Comparison of ENCODE assay signal across 14 mouse cellular contexts in genomic region chr4:41507998-41508397, GRCm38 (mm10). TPM values are rescaled to one million over a fixed set of nuclear protein-coding genes. Genes with fewer than 3 reads are reported as not detected.
DNase-seq lines count a peak whose midpoint lies in the region; ATAC-seq and TF ChIP-seq lines count a peak whose summit lies in the region.
"Had no signal": no experiment of that assay in that cellular context is flagged by ENCODE, and none has a peak within 500 bp of the region (broad histone marks: within the 10 kb centered on the region; RNA-seq: fewer than 3 reads in every experiment).

No protein-coding gene starts in this region.

- peak overlapping the region; percentile 95; the same call in 1 of the 2 replicates for H3K4me2 ChIP-seq in intestine, embryonic 15.5 days (replicated peaks)
- no peak overlapping the region for H3K4me2 ChIP-seq in intestine, postnatal 0 days (replicated peaks; ENCODE audit: low read depth)
- H3K4me2 ChIP-seq in forebrain, embryonic 13.5 days, result peak overlapping the region; percentile 84; the same call in 1 of the 2 replicates
- H3K4me2 ChIP-seq in neural tube, embryonic 14.5 days (ENCODE audit: low read depth, low read length), result peak overlapping the region; percentile 78; the same call in 1 of the 2 replicates

- DNase-seq in limb, embryonic 10.5 days (ENCODE audit: low spot score), result no peak
- DNase-seq in embryo, embryonic 9.5 days (ENCODE audit: extremely low spot score), result no peak
- DNase-seq in ovary, adult 18-20 months (ENCODE audit: low spot score), result no peak
- DNase-seq: cerebellum, adult 11-12 months; gastrocnemius, postnatal 10 days; kidney, adult 18-20 months; lung, postnatal 14 days; thymus, adult 18-20 months had no signal

- H3K4me3 ChIP-seq in intestine, embryonic 15.5 days (replicated peaks), result no peak overlapping the region
- no peak overlapping the region for H3K4me3 ChIP-seq in intestine, postnatal 0 days (ENCODE audit: low read depth, low read length)
- H3K4me3 ChIP-seq in forebrain, embryonic 13.5 days, result peak overlapping the region; percentile 52; the same call in 1 of the 2 replicates
- peak overlapping the region; percentile 59 for H3K4me3 ChIP-seq in limb, embryonic 10.5 days
- no peak overlapping the region for H3K4me3 ChIP-seq in neural tube, embryonic 14.5 days (ENCODE audit: low read depth, low read length)
- H3K4me3 ChIP-seq: myocyte had no signal

- H3K27ac ChIP-seq in intestine, embryonic 15.5 days, result no peak overlapping the region
- no peak overlapping the region for H3K27ac ChIP-seq in intestine, postnatal 0 days (ENCODE audit: low read depth, low read length)
- H3K27ac ChIP-seq in forebrain, embryonic 13.5 days, result no peak overlapping the region
- H3K27ac ChIP-seq in limb, embryonic 10.5 days, result no peak overlapping the region
- H3K27ac ChIP-seq in neural tube, embryonic 14.5 days (ENCODE audit: low read depth, low read length), result no peak overlapping the region
- H3K27ac ChIP-seq: liver, embryonic 14.5 days had no signal

- no peaks in the 10 kb centered on the region for H3K9me3 ChIP-seq in intestine, embryonic 15.5 days
- no peaks in the 10 kb centered on the region for H3K9me3 ChIP-seq in intestine, postnatal 0 days (ENCODE audit: control insufficient read depth)
- H3K9me3 ChIP-seq in forebrain, embryonic 13.5 days (replicated peaks), result no peaks in the 10 kb centered on the region
- no peaks in the 10 kb centered on the region for H3K9me3 ChIP-seq in limb, embryonic 10.5 days (replicated peaks)
- no peaks in the 10 kb centered on the region for H3K9me3 ChIP-seq in neural tube, embryonic 14.5 days (ENCODE audit: control insufficient read depth, low read length)

- H3K9ac ChIP-seq in intestine, embryonic 15.5 days, result no peak overlapping the region
- H3K9ac ChIP-seq in intestine, postnatal 0 days (ENCODE audit: low read depth, low read length), result no peak overlapping the region
- no peak overlapping the region for H3K9ac ChIP-seq in forebrain, embryonic 13.5 days
- no peak overlapping the region for H3K9ac ChIP-seq in neural tube, embryonic 14.5 days (replicated peaks; ENCODE audit: low read depth, low read length)
- H3K9ac ChIP-seq: liver, embryonic 14.5 days had no signal

- ATAC-seq in intestine, embryonic 15.5 days, result no peak
- no peak for ATAC-seq in intestine, postnatal 0 days
- no peak for ATAC-seq in forebrain, embryonic 13.5 days
- ATAC-seq in neural tube, embryonic 14.5 days (ENCODE audit: low read depth), result no peak

- WGBS in intestine, embryonic 15.5 days, result 56% methylated on average over 7 of the region's 7 CpGs
- WGBS in intestine, postnatal 0 days, result 46% methylated on average over 7 of the region's 7 CpGs
- WGBS in forebrain, embryonic 13.5 days, result 42% methylated on average over 7 of the region's 7 CpGs
- 44% methylated on average over 7 of the region's 7 CpGs for WGBS in limb, embryonic 10.5 days
- 47% methylated on average over 7 of the region's 7 CpGs for WGBS in neural tube, embryonic 14.5 days

- H3K4me1 ChIP-seq in intestine, embryonic 15.5 days (replicated peaks), result peaks cover 8% of the 10 kb centered on the region; the same call in 1 of the 2 replicates
- peaks cover 6% of the 10 kb centered on the region; the same call in 1 of the 2 replicates for H3K4me1 ChIP-seq in intestine, postnatal 0 days (replicated peaks; ENCODE audit: control insufficient read depth, insufficient read depth, low read length)
- peaks cover 16% of the 10 kb centered on the region for H3K4me1 ChIP-seq in forebrain, embryonic 13.5 days
- peaks cover 35% of the 10 kb centered on the region for H3K4me1 ChIP-seq in limb, embryonic 10.5 days
- peaks cover 10% of the 10 kb centered on the region; the same call in 1 of the 2 replicates for H3K4me1 ChIP-seq in neural tube, embryonic 14.5 days (ENCODE audit: control insufficient read depth, insufficient read depth, low read length)

- H3K27me3 ChIP-seq in intestine, embryonic 15.5 days (replicated peaks), result no peaks in the 10 kb centered on the region; the same call in 1 of the 2 replicates
- peaks cover 4% of the 10 kb centered on the region; the same call in 1 of the 2 replicates for H3K27me3 ChIP-seq in intestine, postnatal 0 days (replicated peaks; ENCODE audit: control insufficient read depth, insufficient read depth, low read length)
- H3K27me3 ChIP-seq in forebrain, embryonic 13.5 days, result no peaks in the 10 kb centered on the region; the same call in 1 of the 2 replicates
- H3K27me3 ChIP-seq in limb, embryonic 10.5 days (ENCODE audit: low read depth, poor library complexity, severe bottlenecking), result peaks cover 34% of the 10 kb centered on the region
- no peaks in the 10 kb centered on the region for H3K27me3 ChIP-seq in neural tube, embryonic 14.5 days (ENCODE audit: control insufficient read depth, insufficient read depth, low read length)

- H3K36me3 ChIP-seq in intestine, embryonic 15.5 days, result no peaks in the 10 kb centered on the region
- no peaks in the 10 kb centered on the region for H3K36me3 ChIP-seq in intestine, postnatal 0 days (ENCODE audit: control insufficient read depth, insufficient read depth)
- H3K36me3 ChIP-seq in forebrain, embryonic 13.5 days (ENCODE audit: poor library complexity, severe bottlenecking), result no peaks in the 10 kb centered on the region
- H3K36me3 ChIP-seq in limb, embryonic 10.5 days, result no peaks in the 10 kb centered on the region
- H3K36me3 ChIP-seq in neural tube, embryonic 14.5 days (ENCODE audit: control insufficient read depth, insufficient read depth, low read length), result no peaks in the 10 kb centered on the region

- no peak for TF ChIP-seq CTCF in intestine, postnatal 0 days (IDR thresholded peaks at IDR 0.05; ENCODE audit: low read depth)

RNA-seq across cellular contexts. Expression of gene AI464131, which starts 5.1 kb away (rescaled TPM):
- polyA plus RNA-seq in intestine, embryonic 15.5 days (2015; fragmentation: Nextera tagmentation; extraction: Ambion mirVana), result 8.1 and 9.4 TPM in 2 replicates
- 11.6 and 13.7 TPM in 2 replicates for polyA plus RNA-seq in intestine, postnatal 0 days (2015; fragmentation: Nextera tagmentation; extraction: Ambion mirVana)
- 3.0 and 3.1 TPM in 2 replicates for polyA plus RNA-seq in forebrain, embryonic 13.5 days (2015; fragmentation: Nextera tagmentation; extraction: Ambion mirVana)
- 3.4 and 5.2 TPM in 2 replicates for polyA plus RNA-seq in limb, embryonic 10.5 days (2016; fragmentation: Nextera tagmentation; extraction: Ambion mirVana)
- 8.0 and 8.6 TPM in 2 replicates for polyA plus RNA-seq in neural tube, embryonic 14.5 days (2014; fragmentation: Nextera tagmentation; extraction: Ambion mirVana)

RNA-seq across cellular contexts. Expression of gene 1110017D15Rik, which starts 9.1 kb away (rescaled TPM):
- polyA plus RNA-seq in intestine, embryonic 15.5 days (2015; fragmentation: Nextera tagmentation; extraction: Ambion mirVana), result 0.28 and 0.55 TPM in 2 replicates
- polyA plus RNA-seq in intestine, postnatal 0 days (2015; fragmentation: Nextera tagmentation; extraction: Ambion mirVana), result 0.52 and 2.0 TPM in 2 replicates
- 9.1 and 14.3 TPM in 2 replicates for polyA plus RNA-seq in forebrain, embryonic 13.5 days (2015; fragmentation: Nextera tagmentation; extraction: Ambion mirVana)
- polyA plus RNA-seq in limb, embryonic 10.5 days (2016; fragmentation: Nextera tagmentation; extraction: Ambion mirVana), result 4.3 and 7.3 TPM in 2 replicates
- polyA plus RNA-seq in neural tube, embryonic 14.5 days (2014; fragmentation: Nextera tagmentation; extraction: Ambion mirVana), result 5.3 and 13.7 TPM in 2 replicates
- polyA plus RNA-seq: liver, embryonic 14.5 days had no signal

RNA-seq across cellular contexts. Expression of gene Nudt2, which starts 43.0 kb away (rescaled TPM):
- 61.4 and 62.3 TPM in 2 replicates for polyA plus RNA-seq in intestine, embryonic 15.5 days (2015; fragmentation: Nextera tagmentation; extraction: Ambion mirVana)
- 34.9 and 35.7 TPM in 2 replicates for polyA plus RNA-seq in intestine, postnatal 0 days (2015; fragmentation: Nextera tagmentation; extraction: Ambion mirVana)
- polyA plus RNA-seq in forebrain, embryonic 13.5 days (2015; fragmentation: Nextera tagmentation; extraction: Ambion mirVana), result 62.2 and 72.8 TPM in 2 replicates
- polyA plus RNA-seq in limb, embryonic 10.5 days (2016; fragmentation: Nextera tagmentation; extraction: Ambion mirVana), result 54.3 and 56.9 TPM in 2 replicates
- 60.8 and 78.5 TPM in 2 replicates for polyA plus RNA-seq in neural tube, embryonic 14.5 days (2014; fragmentation: Nextera tagmentation; extraction: Ambion mirVana)

RNA-seq across cellular contexts. Expression of gene Kif24, which starts 43.3 kb away (rescaled TPM):
- 5.2 and 6.8 TPM in 2 replicates for polyA plus RNA-seq in intestine, embryonic 15.5 days (2015; fragmentation: Nextera tagmentation; extraction: Ambion mirVana)
- polyA plus RNA-seq in intestine, postnatal 0 days (2015; fragmentation: Nextera tagmentation; extraction: Ambion mirVana), result 1.3 and 1.4 TPM in 2 replicates
- 8.9 and 9.7 TPM in 2 replicates for polyA plus RNA-seq in forebrain, embryonic 13.5 days (2015; fragmentation: Nextera tagmentation; extraction: Ambion mirVana)
- polyA plus RNA-seq in limb, embryonic 10.5 days (2016; fragmentation: Nextera tagmentation; extraction: Ambion mirVana), result 14.1 and 14.5 TPM in 2 replicates
- polyA plus RNA-seq in neural tube, embryonic 14.5 days (2014; fragmentation: Nextera tagmentation; extraction: Ambion mirVana), result 2.1 and 2.3 TPM in 2 replicates

Comparison
In these comparisons a context has a peak if more than half of its experiments do, and no peak if none do; other contexts are left out.
1. H3K4me3 ChIP-seq: peak in forebrain, embryonic 13.5 days (single experiment) and limb, embryonic 10.5 days (single experiment); none in intestine, embryonic 15.5 days (single experiment), intestine, postnatal 0 days (single experiment) and neural tube, embryonic 14.5 days (single experiment).